Mouse (Mus musculus) adrenal gland, adult 8-10 months (tissue): ENCODE data around the gene Gpha2. TPM values are rescaled to one million over a fixed set of nuclear protein-coding genes. Genes with fewer than 3 reads are reported as not detected.

Experiments
- DNase-seq: peaks from one replicate; pipeline ENCODE4 v3.0.0; 2022
- total RNA-seq, 4 experiments: library from RNA; stranded (reverse); gene quantifications; 2 replicates each; pipeline ENCODE4 v1.2.4; 2022

Gene Gpha2
- total RNA-seq, 4 experiments from 2014 or later = 23.4 to 37.6 (median 29.4) TPM

- DNase-seq = peak; percentile 71
These were observed 16.1 kb downstream of the Gpha2 start for GRCm38 (mm10) chr19:6242281-6242680.

GRCm38 (mm10) chr19:6243226-6243625, 17.0 kb downstream of the Gpha2 start:
- no peak for DNase-seq

- DNase-seq = no peak
These were observed 19.6 kb downstream of the Gpha2 start for GRCm38 (mm10) chr19:6245806-6246205.

- DNase-seq = no peak
These were observed 21.5 kb downstream of the Gpha2 start for GRCm38 (mm10) chr19:6247526-6248300.

GRCm38 (mm10) chr19:6253021-6253420, 26.8 kb downstream of the Gpha2 start:
- DNase-seq = no peak

- no peak for DNase-seq
These were observed 34.2 kb downstream of the Gpha2 start for GRCm38 (mm10) chr19:6260428-6260827.

GRCm38 (mm10) chr19:6260946-6261345, 34.8 kb downstream of the Gpha2 start:
- DNase-seq = no peak

GRCm38 (mm10) chr19:6261379-6261778, 35.2 kb downstream of the Gpha2 start:
- DNase-seq = no peak

- DNase-seq = no peak
These were observed 36.0 kb downstream of the Gpha2 start for GRCm38 (mm10) chr19:6262222-6262621.

- DNase-seq = no peak
These were observed 36.8 kb downstream of the Gpha2 start for GRCm38 (mm10) chr19:6262839-6263433.

- no peak for DNase-seq
These were observed 38.0 kb downstream of the Gpha2 start for GRCm38 (mm10) chr19:6264200-6264599.

GRCm38 (mm10) chr19:6264945-6265344, 38.8 kb downstream of the Gpha2 start:
- DNase-seq = no peak

GRCm38 (mm10) chr19:6265727-6266182, 39.6 kb downstream of the Gpha2 start:
- DNase-seq = no peak

- DNase-seq = no peak
These were observed 41.4 kb downstream of the Gpha2 start for GRCm38 (mm10) chr19:6267306-6268169.

- peak; percentile 75 for DNase-seq
These were observed 42.0 kb downstream of the Gpha2 start for GRCm38 (mm10) chr19:6268170-6268528.

GRCm38 (mm10) chr19:6268670-6269132, 42.5 kb downstream of the Gpha2 start:
- DNase-seq = no peak

- peak; percentile 79 for DNase-seq
These were observed 43.8 kb downstream of the Gpha2 start for GRCm38 (mm10) chr19:6269798-6270475.

- peak; percentile 61 for DNase-seq
These were observed 44.5 kb downstream of the Gpha2 start for GRCm38 (mm10) chr19:6270661-6271060.

- no peak for DNase-seq
These were observed 45.0 kb downstream of the Gpha2 start for GRCm38 (mm10) chr19:6271206-6271605.

GRCm38 (mm10) chr19:6272053-6272452, 45.9 kb downstream of the Gpha2 start:
- DNase-seq = no peak

GRCm38 (mm10) chr19:6272738-6273137, 46.6 kb downstream of the Gpha2 start:
- DNase-seq = no peak

GRCm38 (mm10) chr19:6273592-6273991, 47.4 kb downstream of the Gpha2 start:
- DNase-seq = no peak
